Mouse (Mus musculus) testis, adult 2 months (tissue): Measurements from ENCODE around the gene 9230112D13Rik. TPM values are rescaled to one million over a fixed set of nuclear protein-coding genes. Genes with fewer than 3 reads are reported as not detected.

Experiments used
- H3K27ac ChIP-seq: fragments of 200-500 bp; 2 replicates; pipeline ENCODE4 v1.5.1; 2012; ENCODE audit warnings: low read depth, low read length; ENCODE audit not compliant: control insufficient read depth, insufficient read depth
- H3K27me3 ChIP-seq: fragments of 200-500 bp; 2 replicates; pipeline ENCODE4 v1.6.1; 2012; ENCODE audit warnings: mild to moderate bottlenecking, low read length, moderate library complexity; ENCODE audit not compliant: control insufficient read depth, insufficient read depth
- H3K36me3 ChIP-seq: fragments of 200-500 bp; 2 replicates; pipeline ENCODE4 v1.6.1; 2012; ENCODE audit warnings: mild to moderate bottlenecking, low read length; ENCODE audit not compliant: control insufficient read depth, insufficient read depth
- H3K4me1 ChIP-seq: fragments of 200-500 bp; 2 replicates; pipeline ENCODE4 v1.6.1; 2012; ENCODE audit warnings: low read length; ENCODE audit not compliant: control insufficient read depth, insufficient read depth
- H3K4me3 ChIP-seq: fragments of 200-500 bp; 2 replicates; pipeline ENCODE4 v1.5.1; 2012; ENCODE audit warnings: low read depth, mild to moderate bottlenecking, low read length, moderate library complexity, mixed read lengths; ENCODE audit not compliant: control insufficient read depth
- CTCF ChIP-seq: fragments of 200-500 bp; IDR thresholded peaks from 2 replicates; pipeline ENCODE4 v1.5.1; 2012; ENCODE audit warnings: low read depth, mild to moderate bottlenecking, inconsistent platforms, low read length, moderate library complexity; ENCODE audit not compliant: control insufficient read depth, insufficient read depth, insufficient replicate concordance
- POLR2A ChIP-seq: fragments of 200-500 bp; IDR thresholded peaks from 2 replicates; pipeline ENCODE4 v1.6.1; 2012; ENCODE audit warnings: low read depth, mild to moderate bottlenecking, inconsistent platforms, low read length, moderate library complexity; ENCODE audit not compliant: control insufficient read depth
- polyA plus RNA-seq: library from polyadenylated mRNA; depleted of rRNA; stranded (reverse); fragments of >200 nt; gene quantifications from 2 replicates; pipeline ENCODE4 v1.2.3, GENCODE M21; 2012

The 9230112D13Rik gene
- polyA plus RNA-seq, 1 experiment: not detected

- Histone ChIP-seq H3K4me1 (no peaks in the 10 kb centered on the region), H3K27ac (no peak overlapping the region), H3K4me3 (no peak overlapping the region), H3K36me3 (no peaks in the 10 kb centered on the region), H3K27me3 (no peaks in the 10 kb centered on the region)
- no peak for TF ChIP-seq CTCF
- TF ChIP-seq POLR2A: no peak
Measured at GRCm38 (mm10) chr14:34540685-34541162, 18.1 kb upstream of the 9230112D13Rik start.

GRCm38 (mm10) chr14:34535883-34536282, 13.3 kb upstream of the 9230112D13Rik start:
- Histone ChIP-seq H3K4me1 (peaks cover 2% of the 10 kb centered on the region), H3K27ac (no peak overlapping the region), H3K36me3 (no peaks in the 10 kb centered on the region), H3K27me3 (no peaks in the 10 kb centered on the region), H3K4me3 (no peak overlapping the region)
- TF ChIP-seq POLR2A: no peak
- no peak for TF ChIP-seq CTCF

- no peak for TF ChIP-seq POLR2A
- TF ChIP-seq CTCF: no peak
- peaks cover 2% of the 10 kb centered on the region for H3K4me1 ChIP-seq
- H3K27ac ChIP-seq: no peak overlapping the region
Measured at GRCm38 (mm10) chr14:34533537-34533936, 10.9 kb upstream of the 9230112D13Rik start.

GRCm38 (mm10) chr14:34532536-34532935, 9.9 kb upstream of the 9230112D13Rik start:
- H3K4me1 ChIP-seq: peaks cover 2% of the 10 kb centered on the region
- no peak overlapping the region for H3K27ac ChIP-seq
- H3K36me3 ChIP-seq: no peaks in the 10 kb centered on the region
- TF ChIP-seq CTCF: no peak
- TF ChIP-seq POLR2A: no peak
- no peaks in the 10 kb centered on the region for H3K27me3 ChIP-seq
- no peak overlapping the region for H3K4me3 ChIP-seq

More at GRCm38 (mm10) chr14:34533537-34533936, 10.9 kb upstream of the 9230112D13Rik start:
- Histone ChIP-seq H3K36me3 (no peaks in the 10 kb centered on the region), H3K27me3 (no peaks in the 10 kb centered on the region), H3K4me3 (no peak overlapping the region)

- Histone ChIP-seq H3K27ac (no peak overlapping the region), H3K4me3 (no peak overlapping the region), H3K4me1 (peaks cover 2% of the 10 kb centered on the region), H3K36me3 (no peaks in the 10 kb centered on the region), H3K27me3 (no peaks in the 10 kb centered on the region)
- TF ChIP-seq POLR2A (no peak), CTCF (no peak)
Measured at GRCm38 (mm10) chr14:34528804-34529203, 6.2 kb upstream of the 9230112D13Rik start.

- Histone ChIP-seq H3K27me3 (no peaks in the 10 kb centered on the region), H3K27ac (no peak overlapping the region), H3K4me3 (no peak overlapping the region), H3K4me1 (peaks cover 1% of the 10 kb centered on the region; the same call in 1 of the 2 replicates), H3K36me3 (no peaks in the 10 kb centered on the region)
- no peak for TF ChIP-seq POLR2A
- no peak for TF ChIP-seq CTCF
Measured at GRCm38 (mm10) chr14:34517959-34518544, 4.5 kb downstream of the 9230112D13Rik start.

GRCm38 (mm10) chr14:34516960-34517577, 5.5 kb downstream of the 9230112D13Rik start:
- Histone ChIP-seq H3K27ac (no peak overlapping the region), H3K4me1 (no peaks in the 10 kb centered on the region), H3K36me3 (no peaks in the 10 kb centered on the region), H3K4me3 (no peak overlapping the region), H3K27me3 (no peaks in the 10 kb centered on the region)
- TF ChIP-seq CTCF (no peak), POLR2A (no peak)
